Comparison of ENCODE assay signal across 6 mouse cellular contexts in genomic region chr7:31140302-31140701, GRCm38 (mm10). TPM values are rescaled to one million over a fixed set of nuclear protein-coding genes. Genes with fewer than 3 reads are reported as not detected.
"Had no signal": no experiment of that assay in that cellular context is flagged by ENCODE, and none has a peak within 500 bp of the region (broad histone marks: within the 10 kb centered on the region; RNA-seq: fewer than 3 reads in every experiment).

No protein-coding gene starts in this region.

- H3K27ac ChIP-seq: limb, embryonic 13.5 days; liver, embryonic 14.5 days; midbrain, embryonic 13.5 days; neural tube, embryonic 15.5 days had no signal

- H3K27me3 ChIP-seq: limb, embryonic 13.5 days; midbrain, embryonic 13.5 days; neural tube, embryonic 15.5 days had no signal

- H3K9ac ChIP-seq: limb, embryonic 13.5 days; liver, embryonic 14.5 days; midbrain, embryonic 13.5 days; neural tube, embryonic 15.5 days had no signal

- H3K4me2 ChIP-seq: limb, embryonic 13.5 days; midbrain, embryonic 13.5 days; neural tube, embryonic 15.5 days had no signal

- H3K9me3 ChIP-seq: limb, embryonic 13.5 days; midbrain, embryonic 13.5 days; neural tube, embryonic 15.5 days had no signal

- H3K4me1 ChIP-seq: limb, embryonic 13.5 days; midbrain, embryonic 13.5 days had no signal

- DNase-seq: right cerebral cortex, postnatal 25 days had no signal

- H3K4me3 ChIP-seq: limb, embryonic 13.5 days; midbrain, embryonic 13.5 days; myocyte; neural tube, embryonic 15.5 days had no signal

RNA-seq across cellular contexts. Expression of gene Hpn, which starts 25.2 kb away (rescaled TPM):
- polyA plus RNA-seq: myocyte had no signal
